Mouse (Mus musculus): ENCODE data around the gene Ptafr. TPM values are rescaled to one million over a fixed set of nuclear protein-coding genes. Genes with fewer than 3 reads are reported as not detected.
A peak's percentile ranks its signal among the peaks of the same experiment; 100 is the strongest.
"Not testable (repeated sequence)": the region's sequence is repeated elsewhere in the genome, so short reads cannot be mapped to it uniquely, and the experiment has no call there.

Gene Ptafr
- polyA plus RNA-seq, 1 experiment from 2014 or later = 0.67 TPM

- H3K27ac ChIP-seq = peak within 1 kb of the TSS; percentile 96
- under 1% methylated on average over 63 of the region's 63 CpGs for WGBS
- H3K4me1 ChIP-seq = peaks cover 42% of the 10 kb centered on the region
- H3K4me2 ChIP-seq = peak within 1 kb of the TSS; percentile 76
- ATAC-seq (replicated peaks) = peak; percentile 93
- H3K4me3 ChIP-seq = peak within 1 kb of the TSS; percentile 74
- peaks cover 13% of the 10 kb centered on the region for H3K36me3 ChIP-seq (replicated peaks)
- no peaks in the 10 kb centered on the region for H3K27me3 ChIP-seq (replicated peaks)
- H3K9ac ChIP-seq = peak within 1 kb of the TSS; percentile 92
- H3K9me3 ChIP-seq = no peaks in the 10 kb centered on the region
These were observed 30.6 kb upstream of the Ptafr start, which contains the start of gene Atpif1 for GRCm38 (mm10) chr4:132532981-132533916. Gene Atpif1 (minus strand): TSS chr4:132533659.

DNA sequence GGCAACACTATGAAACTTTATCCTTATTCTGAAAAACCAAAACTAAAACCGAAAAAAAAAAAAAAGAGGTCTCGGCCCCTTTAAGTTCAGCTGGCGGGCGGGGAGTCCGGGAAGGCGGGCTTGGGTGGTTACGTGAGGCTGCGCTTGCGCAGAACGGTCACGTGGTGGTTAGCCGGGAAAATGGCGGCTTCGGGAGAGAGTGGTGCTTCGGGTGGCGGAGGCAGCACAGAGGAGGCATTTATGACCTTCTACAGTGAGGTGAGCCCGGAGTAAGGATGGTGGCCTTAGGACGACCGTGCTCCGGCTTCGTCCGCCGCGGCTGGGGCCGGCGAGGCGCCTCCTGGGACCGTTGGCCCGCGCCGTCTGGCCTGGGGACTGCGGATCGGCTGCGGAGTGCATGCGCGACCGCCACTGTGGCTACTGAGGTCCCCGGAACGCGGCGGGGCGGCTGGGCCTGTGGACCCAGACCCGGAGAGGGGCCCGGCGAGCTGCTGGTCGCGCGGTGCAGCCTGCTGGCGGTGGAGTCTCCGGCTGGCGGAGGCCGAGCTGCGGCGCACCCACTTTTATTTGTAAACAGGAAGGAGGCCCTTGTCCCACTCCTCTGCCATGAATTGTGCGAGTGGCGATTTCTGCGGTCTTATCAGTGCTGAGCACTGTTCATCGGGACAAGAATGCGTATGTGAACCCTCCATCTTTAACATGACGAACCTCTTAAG, 28.3 kb upstream of the Ptafr start, which contains the start of gene Dnajc8:
Dnajc8 (plus strand) TSS at position 145 of the 716 bp plus-strand sequence.
- peak within 1 kb of the TSS; percentile 79 for H3K27ac ChIP-seq
- H3K4me3 ChIP-seq = peak within 1 kb of the TSS; percentile 71
- H3K4me1 ChIP-seq = peaks cover 42% of the 10 kb centered on the region
- H3K9ac ChIP-seq = peak within 1 kb of the TSS; percentile 89
- H3K27me3 ChIP-seq (replicated peaks) = no peaks in the 10 kb centered on the region
- ATAC-seq (replicated peaks) = peak; percentile 65
- peaks cover 14% of the 10 kb centered on the region for H3K36me3 ChIP-seq (replicated peaks)
- H3K4me2 ChIP-seq = peak within 1 kb of the TSS; percentile 91
- H3K9me3 ChIP-seq = no peaks in the 10 kb centered on the region
- under 1% methylated on average over 59 of the region's 60 CpGs for WGBS

DNA sequence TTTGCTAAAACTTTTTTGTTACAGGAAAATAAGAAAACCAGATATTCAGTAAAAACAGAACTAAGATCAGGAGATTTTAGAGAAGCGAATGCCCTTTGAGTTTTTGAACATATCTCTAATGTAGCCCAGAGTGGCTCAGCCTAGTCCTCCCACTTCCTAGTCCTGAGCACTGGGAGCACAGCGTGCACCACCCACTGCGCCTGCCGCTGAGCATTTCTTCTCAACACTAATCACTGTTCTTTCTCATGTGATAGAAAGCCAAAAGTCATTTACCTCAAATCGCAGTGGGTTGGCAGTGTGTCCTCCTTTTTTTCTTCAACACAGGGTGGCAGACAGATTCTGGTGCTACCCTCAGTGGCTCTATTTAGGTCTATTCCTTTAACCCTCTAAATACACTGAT, 24.4 kb upstream of the Ptafr start:
- peaks cover 19% of the 10 kb centered on the region for H3K4me1 ChIP-seq
- no peaks in the 10 kb centered on the region for H3K27me3 ChIP-seq (replicated peaks)
- ATAC-seq (replicated peaks) = no peak
- no peaks in the 10 kb centered on the region for H3K9me3 ChIP-seq
- no peak overlapping the region for H3K27ac ChIP-seq
- no peak overlapping the region for H3K9ac ChIP-seq
- no peak overlapping the region for H3K4me2 ChIP-seq
- WGBS = 93% methylated on average over 5 of the region's 5 CpGs
- H3K36me3 ChIP-seq (replicated peaks) = peaks cover 39% of the 10 kb centered on the region; the same call in 1 of the 2 replicates
- H3K4me3 ChIP-seq = no peak overlapping the region

DNA sequence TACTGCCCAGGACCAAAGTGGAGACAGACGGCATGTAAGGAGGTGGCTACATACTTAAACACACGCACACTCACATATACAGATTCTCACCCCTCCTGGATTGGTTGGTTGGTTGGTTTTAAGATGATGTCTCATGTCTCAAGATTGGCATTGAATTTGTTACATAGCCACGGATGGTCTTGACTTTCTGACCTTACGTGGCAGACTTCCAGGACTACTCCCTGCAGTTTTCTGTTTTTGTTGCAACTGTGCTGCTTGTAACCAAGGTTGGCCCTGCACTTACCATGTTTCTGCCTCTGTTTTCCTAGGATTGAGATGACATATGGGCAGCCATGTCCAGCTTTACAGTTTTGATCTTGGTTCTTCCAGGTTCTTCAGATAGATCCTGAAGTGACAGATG, 22.5 kb upstream of the Ptafr start:
- peaks cover 45% of the 10 kb centered on the region; the same call in 1 of the 2 replicates for H3K36me3 ChIP-seq (replicated peaks)
- H3K4me1 ChIP-seq = peaks cover 15% of the 10 kb centered on the region
- no peak for ATAC-seq (replicated peaks)
- no peaks in the 10 kb centered on the region for H3K9me3 ChIP-seq
- H3K27ac ChIP-seq = no peak overlapping the region
- H3K27me3 ChIP-seq (replicated peaks) = no peaks in the 10 kb centered on the region
- no peak overlapping the region for H3K4me3 ChIP-seq
- no peak overlapping the region for H3K9ac ChIP-seq
- WGBS = 91% methylated on average over 4 of the region's 4 CpGs
- H3K4me2 ChIP-seq = no peak overlapping the region

DNA sequence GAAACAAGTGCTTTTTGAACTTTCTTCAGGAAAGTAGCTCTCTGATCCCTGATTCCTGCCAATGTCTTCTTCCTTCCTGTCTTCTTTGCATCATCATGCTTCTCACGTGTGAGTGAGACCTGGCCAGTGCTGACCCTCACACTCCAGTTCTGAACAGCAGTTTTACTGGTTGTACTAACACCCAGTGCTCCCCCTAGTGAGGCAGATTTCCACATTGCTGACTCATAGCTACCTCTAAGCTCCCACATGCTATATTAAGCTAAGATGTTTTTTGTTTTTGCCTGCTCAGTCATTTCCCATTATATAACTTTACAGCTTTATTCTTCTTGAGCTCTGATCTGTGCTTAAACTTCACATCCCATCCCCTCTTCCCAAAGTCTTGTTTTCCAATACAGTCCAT, 21.1 kb upstream of the Ptafr start:
- Histone ChIP-seq H3K27me3 (replicated peaks) (no peaks in the 10 kb centered on the region), H3K4me2 (no peak overlapping the region), H3K4me3 (no peak overlapping the region), H3K9ac (no peak overlapping the region), H3K36me3 (replicated peaks) (peaks cover 47% of the 10 kb centered on the region; the same call in 1 of the 2 replicates), H3K9me3 (no peaks in the 10 kb centered on the region), H3K27ac (no peak overlapping the region), H3K4me1 (peaks cover 2% of the 10 kb centered on the region; the same call in 1 of the 2 replicates)
- ATAC-seq (replicated peaks) = no peak
- WGBS = 79% methylated on average over 1 of the region's 1 CpGs

DNA sequence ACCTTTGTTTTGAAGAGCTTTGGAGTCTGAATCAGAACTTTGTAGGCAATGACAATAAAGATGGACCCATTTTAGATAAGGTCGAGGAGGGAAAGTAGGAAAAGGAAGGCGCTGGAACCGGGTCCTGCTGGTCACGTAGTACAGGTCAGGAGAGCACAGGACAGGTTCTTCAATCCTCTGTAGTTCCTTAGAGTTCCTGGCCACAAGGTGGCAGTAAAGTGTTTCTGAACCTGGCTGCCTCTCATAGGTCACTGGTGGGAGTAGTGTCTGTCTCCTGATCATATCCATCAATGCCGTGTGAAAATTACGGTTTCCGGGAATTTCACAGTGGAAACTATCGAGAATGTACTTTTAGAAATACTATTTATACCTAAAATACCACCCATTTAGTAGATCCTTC, 18.0 kb upstream of the Ptafr start:
- ATAC-seq (replicated peaks) = no peak
- no peaks in the 10 kb centered on the region for H3K9me3 ChIP-seq
- no peak overlapping the region for H3K4me3 ChIP-seq
- WGBS = 42% methylated on average over 8 of the region's 8 CpGs
- H3K27ac ChIP-seq = no peak overlapping the region
- peaks cover 60% of the 10 kb centered on the region; the same call in 1 of the 2 replicates for H3K36me3 ChIP-seq (replicated peaks)
- no peak overlapping the region for H3K9ac ChIP-seq
- H3K27me3 ChIP-seq (replicated peaks) = no peaks in the 10 kb centered on the region
- no peak overlapping the region for H3K4me2 ChIP-seq
- H3K4me1 ChIP-seq = no peaks in the 10 kb centered on the region

- Histone ChIP-seq H3K36me3 (replicated peaks) (peaks cover 34% of the 10 kb centered on the region), H3K27ac (no peak overlapping the region)
These were observed 9.6 kb upstream of the Ptafr start for GRCm38 (mm10) chr4:132554221-132554620.

GRCm38 (mm10) chr4:132554653-132555052, 9.2 kb upstream of the Ptafr start:
- Histone ChIP-seq H3K9ac (no peak overlapping the region), H3K27me3 (replicated peaks) (no peaks in the 10 kb centered on the region), H3K4me3 (no peak overlapping the region), H3K4me1 (no peaks in the 10 kb centered on the region), H3K36me3 (replicated peaks) (peaks cover 30% of the 10 kb centered on the region), H3K4me2 (no peak overlapping the region), H3K9me3 (no peaks in the 10 kb centered on the region), H3K27ac (no peak overlapping the region)
- ATAC-seq (replicated peaks) = no peak
- 87% methylated on average over 8 of the region's 8 CpGs for WGBS

More at GRCm38 (mm10) chr4:132554221-132554620, 9.6 kb upstream of the Ptafr start:
- Histone ChIP-seq H3K9ac (no peak overlapping the region), H3K4me3 (no peak overlapping the region), H3K9me3 (no peaks in the 10 kb centered on the region), H3K4me1 (no peaks in the 10 kb centered on the region), H3K27me3 (replicated peaks) (no peaks in the 10 kb centered on the region), H3K4me2 (no peak overlapping the region)
- no peak for ATAC-seq (replicated peaks)
- WGBS = 81% methylated on average over 5 of the region's 5 CpGs

- not testable (repeated sequence) for H3K9ac ChIP-seq; H3K4me1 ChIP-seq; H3K27ac ChIP-seq; H3K4me2 ChIP-seq; ATAC-seq (replicated peaks); H3K9me3 ChIP-seq; H3K27me3 ChIP-seq (replicated peaks); H3K4me3 ChIP-seq
- 96% methylated on average over 7 of the region's 7 CpGs for WGBS
- H3K36me3 ChIP-seq (replicated peaks) = peaks cover 22% of the 10 kb centered on the region
These were observed 8.3 kb upstream of the Ptafr start for GRCm38 (mm10) chr4:132555550-132555949.

DNA sequence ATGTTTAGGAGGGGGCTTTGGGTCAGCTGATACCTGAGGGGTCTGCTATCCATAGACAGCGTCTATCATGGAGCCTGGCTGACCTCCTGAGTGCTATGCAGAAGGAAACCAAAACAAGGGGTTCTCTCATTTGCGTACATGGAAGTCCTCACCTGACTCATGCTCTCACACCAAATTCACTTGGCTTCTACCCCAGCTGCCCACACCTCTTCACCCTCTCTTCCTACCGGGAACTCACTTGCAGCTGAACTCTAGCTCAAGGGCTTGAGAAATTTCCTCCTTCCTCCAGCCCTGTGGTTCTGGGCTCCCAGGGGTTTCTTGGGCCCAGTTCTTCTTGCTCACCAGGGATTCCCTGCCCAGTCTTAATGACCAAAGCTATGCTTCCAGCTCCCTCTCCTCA, 606 bp upstream of the Ptafr start:
- WGBS = 84% methylated on average over 3 of the region's 3 CpGs
- H3K4me3 ChIP-seq = no peak overlapping the region
- no peaks in the 10 kb centered on the region for H3K4me1 ChIP-seq
- no peaks in the 10 kb centered on the region for H3K36me3 ChIP-seq (replicated peaks)
- no peak overlapping the region for H3K9ac ChIP-seq
- ATAC-seq (replicated peaks) = no peak
- no peak overlapping the region for H3K27ac ChIP-seq
- no peaks in the 10 kb centered on the region for H3K9me3 ChIP-seq
- H3K27me3 ChIP-seq (replicated peaks) = no peaks in the 10 kb centered on the region
- no peak overlapping the region for H3K4me2 ChIP-seq

DNA sequence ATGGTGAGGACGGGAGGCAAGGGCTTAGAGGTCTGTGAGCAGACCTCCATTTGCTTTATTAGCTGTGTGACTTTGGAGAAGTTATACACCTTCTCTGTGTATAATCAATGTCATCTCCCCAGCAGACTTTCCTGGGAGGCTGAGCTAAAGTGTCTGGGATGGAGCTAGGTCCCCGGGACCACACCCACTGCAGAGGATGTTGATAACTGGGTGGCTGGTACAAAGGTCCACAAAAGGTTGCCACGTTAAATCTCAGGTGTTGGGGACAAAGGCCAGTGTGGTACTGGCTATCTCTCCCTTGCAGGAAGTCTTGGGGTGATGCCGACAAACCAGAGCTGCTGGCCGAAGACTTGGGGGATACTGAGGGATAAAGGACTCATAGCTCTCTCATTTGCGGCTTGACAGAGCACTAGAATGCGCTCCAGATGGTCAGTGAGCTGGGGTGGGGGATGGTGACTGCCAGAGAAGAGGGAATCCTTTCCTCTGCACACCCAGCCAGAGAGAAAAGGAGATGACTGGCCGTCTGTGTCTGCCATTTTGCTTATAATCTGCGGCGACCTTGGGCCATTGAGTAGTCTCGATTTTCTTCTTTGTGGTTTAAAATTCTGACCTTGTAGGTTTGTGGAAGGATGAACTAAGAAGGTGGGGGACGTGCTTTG, 1.4 kb downstream of the Ptafr start:
- Histone ChIP-seq H3K4me3 (no peak overlapping the region), H3K4me2 (no peak overlapping the region), H3K9me3 (no peaks in the 10 kb centered on the region), H3K27me3 (replicated peaks) (no peaks in the 10 kb centered on the region), H3K9ac (no peak overlapping the region), H3K4me1 (no peaks in the 10 kb centered on the region), H3K36me3 (replicated peaks) (no peaks in the 10 kb centered on the region), H3K27ac (no peak overlapping the region)
- 81% methylated on average over 12 of the region's 12 CpGs for WGBS
- no peak for ATAC-seq (replicated peaks)

DNA sequence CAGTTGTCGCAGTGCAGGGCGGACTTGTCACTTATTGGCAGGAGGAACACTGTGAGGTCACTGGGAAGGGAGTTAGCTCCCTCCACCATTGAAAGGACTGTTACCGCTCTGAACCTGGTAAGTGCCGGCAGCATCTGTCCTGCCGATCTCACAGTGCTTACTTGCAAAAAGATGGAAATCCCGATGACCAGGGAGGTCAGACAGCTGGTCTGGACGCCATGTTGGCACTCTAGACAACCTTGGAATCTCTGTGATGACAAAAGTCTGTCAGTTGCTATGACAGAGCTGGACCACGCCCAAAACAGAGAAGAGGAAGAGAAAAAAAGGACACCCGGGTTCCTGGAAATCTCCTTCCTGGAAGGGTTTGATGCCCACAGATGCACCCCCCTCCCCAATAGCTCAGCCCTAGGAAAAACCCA, 3.5 kb downstream of the Ptafr start:
- H3K9me3 ChIP-seq = no peaks in the 10 kb centered on the region
- H3K27ac ChIP-seq = no peak overlapping the region
- no peak overlapping the region for H3K4me2 ChIP-seq
- H3K9ac ChIP-seq = no peak overlapping the region
- H3K27me3 ChIP-seq (replicated peaks) = no peaks in the 10 kb centered on the region
- H3K4me3 ChIP-seq = no peak overlapping the region
- WGBS = 80% methylated on average over 9 of the region's 9 CpGs
- no peak for ATAC-seq (replicated peaks)
- no peaks in the 10 kb centered on the region for H3K4me1 ChIP-seq
- H3K36me3 ChIP-seq (replicated peaks) = no peaks in the 10 kb centered on the region
